Mouse (Mus musculus) hindlimb bud, embryonic 11.5 days (tissue): Measurements from ENCODE around the gene Slc10a4.
"Not testable (repeated sequence)": the region's sequence is repeated elsewhere in the genome, so short reads cannot be mapped to it uniquely, and the experiment has no call there.

Source experiments
- DNase-seq: peaks from one replicate; pipeline ENCODE4 v3.0.0-alpha.2; 2012; ENCODE audit warnings: low read depth, low spot score; ENCODE audit errors: extremely low spot score

Gene Slc10a4

GRCm38 (mm10) chr5:73006784-73007581, at the start of gene Slc10a4:
Gene Slc10a4 (plus strand): TSS chr5:73006883.
- no peak for DNase-seq

DNA sequence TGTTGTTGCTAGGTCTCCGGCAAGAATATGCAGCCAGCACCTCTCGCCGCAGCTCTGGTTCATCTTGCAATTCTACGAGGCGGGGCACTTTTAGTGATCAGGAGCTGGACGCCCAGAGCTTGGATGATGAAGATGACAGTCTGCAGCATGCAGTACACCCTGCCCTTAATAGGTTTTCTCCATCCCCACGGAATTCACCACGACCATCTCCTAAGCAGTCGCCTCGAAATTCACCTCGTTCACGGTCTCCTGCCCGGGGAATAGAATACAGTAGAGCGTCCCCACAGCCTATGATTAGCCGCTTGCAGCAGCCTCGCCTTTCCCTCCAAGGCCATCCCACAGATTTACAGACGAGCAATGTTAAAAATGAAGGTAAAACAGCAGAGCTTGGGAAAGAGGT, 49.4 kb upstream of the Slc10a4 start:
- DNase-seq, result no peak

- DNase-seq, result no peak
These were observed 46.6 kb upstream of the Slc10a4 start for GRCm38 (mm10) chr5:72960096-72960495.

- no peak for DNase-seq
These were observed 41.0 kb upstream of the Slc10a4 start for GRCm38 (mm10) chr5:72965706-72966105.

DNA sequence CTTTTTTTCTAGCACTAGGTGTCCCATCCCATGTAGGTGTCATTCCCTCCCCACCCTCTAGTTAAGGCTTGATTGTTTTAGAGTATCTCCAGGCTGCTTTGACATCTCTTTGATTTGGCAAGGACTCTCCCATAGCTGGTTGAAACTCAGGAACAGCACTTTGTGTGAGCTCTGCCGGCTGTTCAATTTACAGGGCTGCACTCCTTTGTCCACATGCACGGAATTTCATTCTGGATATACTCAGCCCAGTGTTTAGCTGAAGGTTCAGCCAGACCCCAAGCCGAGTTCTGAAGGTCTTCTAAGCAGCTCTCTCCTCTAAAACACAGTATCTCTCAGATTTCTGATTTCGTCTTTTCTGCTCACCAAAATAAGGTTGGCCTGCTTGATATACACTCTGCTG, 34.2 kb upstream of the Slc10a4 start:
- no peak for DNase-seq

- DNase-seq, result no peak
These were observed 33.7 kb upstream of the Slc10a4 start for GRCm38 (mm10) chr5:72972934-72973333.

GRCm38 (mm10) chr5:72974602-72975001, 32.1 kb upstream of the Slc10a4 start, which contains the start of gene Gm10135:
Gene Gm10135 (minus strand): TSS chr5:72974702.
- no peak for DNase-seq

- DNase-seq, result no peak
These were observed 30.7 kb upstream of the Slc10a4 start for GRCm38 (mm10) chr5:72975996-72976395.

- no peak for DNase-seq
These were observed 30.1 kb upstream of the Slc10a4 start for GRCm38 (mm10) chr5:72976539-72976938.

- DNase-seq, result peak; percentile 31
These were observed 22.6 kb upstream of the Slc10a4 start for GRCm38 (mm10) chr5:72984091-72984490.

- DNase-seq, result no peak
These were observed 18.9 kb upstream of the Slc10a4 start for GRCm38 (mm10) chr5:72987786-72988185.

DNA sequence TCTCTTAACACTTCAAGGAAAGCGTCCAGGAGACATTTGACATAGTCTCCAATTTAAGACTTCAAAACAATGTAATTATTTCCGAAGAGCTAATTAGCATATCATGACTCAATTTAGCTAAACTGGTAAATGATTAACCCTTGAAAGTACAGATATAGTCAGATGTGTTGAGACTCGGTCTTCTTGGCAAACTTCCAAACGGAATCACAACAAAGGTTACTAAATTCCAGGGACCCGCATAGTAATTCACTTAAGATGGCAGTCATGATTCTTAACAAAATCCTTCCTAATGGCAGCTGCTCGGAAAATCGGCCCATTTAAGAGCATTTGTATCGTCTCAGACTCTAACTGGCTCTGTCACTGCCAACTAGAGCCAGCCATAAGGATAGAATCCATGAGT, 16.9 kb upstream of the Slc10a4 start:
- no peak for DNase-seq

DNA sequence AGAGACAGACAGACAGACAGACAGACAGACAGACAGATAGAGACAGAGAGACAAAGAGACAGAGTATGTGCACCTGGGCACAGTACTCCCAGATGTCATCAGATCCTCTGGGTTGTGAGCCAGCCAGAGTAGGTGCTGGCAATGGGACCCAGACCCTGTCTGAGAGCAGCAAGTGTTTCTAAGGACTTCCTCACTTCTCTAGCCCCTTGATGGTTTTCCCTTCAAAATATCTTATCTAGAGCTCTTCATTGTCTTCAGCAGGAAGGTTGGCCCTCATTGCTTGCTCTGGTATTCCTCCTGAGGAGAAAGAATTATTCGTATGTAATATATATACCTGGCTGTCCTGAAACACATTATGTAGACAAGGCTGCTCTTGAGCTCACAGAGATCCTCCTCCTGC, 14.2 kb upstream of the Slc10a4 start:
- no peak for DNase-seq

DNA sequence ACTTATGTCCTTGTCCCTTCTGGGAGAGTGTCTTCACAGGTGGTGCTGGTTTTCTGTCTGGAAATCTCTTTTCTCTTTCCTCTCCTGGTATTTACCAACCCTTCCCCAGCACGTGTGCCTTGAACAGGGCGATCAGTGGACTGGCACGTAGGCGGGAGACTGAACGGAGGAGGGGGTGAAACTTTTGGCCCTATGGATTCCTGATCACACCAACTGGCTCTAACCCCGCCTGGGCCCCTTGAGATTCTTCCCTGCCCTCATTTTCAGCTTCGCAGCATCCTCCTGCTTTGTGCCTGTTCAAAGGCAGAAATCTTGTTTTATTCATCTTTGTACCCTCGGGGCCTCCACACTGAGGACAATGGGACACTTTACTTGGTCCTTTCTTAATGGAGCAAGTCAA, 12.3 kb upstream of the Slc10a4 start:
- no peak for DNase-seq

DNA sequence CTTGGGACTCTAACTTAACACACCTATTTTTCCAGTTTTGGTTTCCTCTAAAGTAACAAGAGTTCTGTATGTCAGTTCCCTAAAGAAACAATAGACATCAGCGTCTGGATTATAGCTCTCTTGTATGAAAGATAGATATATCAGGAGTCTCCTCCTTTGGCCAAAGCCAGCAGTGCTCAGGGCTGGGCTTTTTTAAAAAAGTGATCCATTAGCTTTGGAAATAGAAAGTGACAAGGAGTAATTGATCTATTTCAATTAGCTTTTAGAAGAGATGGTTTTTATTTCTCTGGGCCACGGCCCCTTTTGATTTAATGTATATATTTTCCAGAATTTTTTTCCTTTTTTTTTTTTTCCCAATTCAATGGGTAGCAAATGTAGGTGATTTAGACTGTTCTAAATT, 11.8 kb upstream of the Slc10a4 start:
- DNase-seq, result no peak

- no peak for DNase-seq
These were observed 11.3 kb upstream of the Slc10a4 start for GRCm38 (mm10) chr5:72995379-72995778.

DNA sequence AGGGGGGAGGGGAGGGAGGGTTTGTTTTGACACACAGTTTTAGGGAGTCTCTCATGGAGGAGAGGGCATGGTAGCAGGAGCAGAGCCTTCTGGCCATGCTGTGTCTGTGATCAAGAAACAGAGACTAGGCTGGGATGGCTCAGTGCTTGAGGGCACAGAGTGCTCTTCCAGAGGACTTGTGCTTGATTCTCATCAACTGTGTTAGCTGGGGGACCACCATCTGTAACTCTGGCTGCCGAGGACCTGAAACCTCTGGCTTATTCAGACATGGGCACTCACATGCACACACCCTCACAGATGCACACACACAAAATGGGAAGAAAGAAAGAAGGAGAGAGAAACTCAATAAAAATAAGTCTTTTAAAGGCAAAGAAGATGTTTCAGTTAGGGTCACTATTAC, 8.1 kb upstream of the Slc10a4 start:
- not testable (repeated sequence) for DNase-seq

GRCm38 (mm10) chr5:73004046-73004445, 2.6 kb upstream of the Slc10a4 start:
- DNase-seq, result no peak

DNA sequence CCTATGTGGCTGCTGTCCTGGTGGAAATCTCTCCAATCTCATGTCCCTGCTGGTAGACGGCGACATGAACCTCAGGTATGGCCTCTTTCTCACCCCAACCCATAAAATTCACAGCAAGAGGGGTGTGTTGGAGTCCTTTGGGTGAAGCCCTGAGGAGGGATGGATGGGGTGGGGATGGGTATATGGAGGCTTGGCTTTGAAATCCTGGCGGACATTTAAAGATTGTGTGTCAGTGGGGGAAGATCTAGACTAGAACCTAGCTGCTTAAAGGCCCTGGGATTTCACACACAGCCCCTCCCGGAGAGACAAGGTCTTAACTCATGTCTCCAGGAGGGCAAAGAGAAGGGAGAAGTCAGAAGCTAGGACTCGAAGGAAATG, 888 bp downstream of the Slc10a4 start:
- DNase-seq, result no peak

DNA sequence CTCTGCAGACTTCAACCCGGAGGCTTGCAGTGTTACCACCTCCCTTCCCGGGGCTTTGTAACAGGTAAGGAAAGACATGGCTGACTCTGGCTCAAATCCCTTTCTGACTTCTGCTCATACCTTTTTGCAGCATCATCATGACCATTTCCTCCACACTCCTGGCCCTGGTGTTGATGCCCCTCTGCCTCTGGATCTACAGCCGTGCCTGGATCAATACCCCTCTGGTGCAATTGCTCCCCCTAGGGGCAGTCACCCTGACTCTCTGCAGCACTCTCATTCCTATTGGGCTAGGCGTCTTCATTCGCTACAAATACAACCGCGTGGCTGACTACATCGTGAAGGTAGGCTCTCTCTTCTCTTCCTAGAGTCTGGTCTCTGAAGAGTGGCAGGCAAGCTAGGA, 1.5 kb downstream of the Slc10a4 start:
- not testable (repeated sequence) for DNase-seq

DNA sequence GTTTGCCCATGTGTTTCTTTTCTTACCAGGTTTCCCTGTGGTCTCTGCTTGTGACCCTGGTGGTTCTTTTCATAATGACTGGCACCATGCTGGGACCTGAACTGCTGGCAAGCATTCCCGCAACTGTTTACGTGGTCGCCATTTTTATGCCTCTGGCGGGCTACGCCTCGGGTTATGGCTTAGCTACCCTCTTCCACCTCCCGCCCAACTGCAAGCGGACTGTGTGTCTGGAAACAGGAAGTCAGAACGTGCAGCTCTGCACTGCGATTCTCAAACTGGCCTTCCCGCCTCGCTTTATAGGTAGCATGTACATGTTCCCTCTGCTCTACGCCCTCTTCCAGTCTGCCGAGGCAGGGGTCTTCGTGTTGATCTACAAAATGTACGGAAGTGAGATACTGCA, 5.1 kb downstream of the Slc10a4 start:
- not testable (repeated sequence) for DNase-seq

GRCm38 (mm10) chr5:73012884-73013610, 6.4 kb downstream of the Slc10a4 start:
- DNase-seq, result not testable (repeated sequence)
